Mouse (Mus musculus): ENCODE data around the gene Cttnbp2nl. TPM values are rescaled to one million over a fixed set of nuclear protein-coding genes. Genes with fewer than 3 reads are reported as not detected.

Cttnbp2nl gene
- polyA plus RNA-seq, 1 experiment, result 2.2 TPM

GRCm38 (mm10) chr3:105005561-105006065 is 47.3 kb downstream of the Cttnbp2nl start:
- H3K27me3 ChIP-seq (replicated peaks), result peaks cover 17% of the 10 kb centered on the region
- no peaks in the 10 kb centered on the region for H3K9me3 ChIP-seq
- no peak overlapping the region for H3K4me3 ChIP-seq (replicated peaks)
- no peak for TF ChIP-seq FLI1 (IDR thresholded peaks at IDR 0.05; ENCODE audit: low read length)
- no peak for TF ChIP-seq GATA1 (IDR thresholded peaks at IDR 0.05; ENCODE audit: borderline replicate concordance, low read length)
- no peaks in the 10 kb centered on the region for H3K36me3 ChIP-seq (replicated peaks; ENCODE audit: low read length)
- H3K4me1 ChIP-seq, result peaks cover 7% of the 10 kb centered on the region

GRCm38 (mm10) chr3:105005011-105005410 is 47.9 kb downstream of the Cttnbp2nl start:
- Histone ChIP-seq H3K27me3 (replicated peaks) (peaks cover 17% of the 10 kb centered on the region), H3K4me3 (replicated peaks) (no peak overlapping the region), H3K36me3 (replicated peaks; ENCODE audit: low read length) (no peaks in the 10 kb centered on the region), H3K9me3 (no peaks in the 10 kb centered on the region), H3K4me1 (peaks cover 7% of the 10 kb centered on the region)
- TF ChIP-seq FLI1 (IDR thresholded peaks at IDR 0.05; ENCODE audit: low read length) (no peak), GATA1 (IDR thresholded peaks at IDR 0.05; ENCODE audit: borderline replicate concordance, low read length) (no peak)

GRCm38 (mm10) chr3:105003960-105004463 is 48.9 kb downstream of the Cttnbp2nl start:
- Histone ChIP-seq H3K9me3 (no peaks in the 10 kb centered on the region), H3K4me3 (replicated peaks) (no peak overlapping the region), H3K36me3 (replicated peaks; ENCODE audit: low read length) (no peaks in the 10 kb centered on the region), H3K27me3 (replicated peaks) (peaks cover 26% of the 10 kb centered on the region), H3K4me1 (peaks cover 7% of the 10 kb centered on the region)
- TF ChIP-seq FLI1 (IDR thresholded peaks at IDR 0.05; ENCODE audit: low read length) (no peak), GATA1 (IDR thresholded peaks at IDR 0.05; ENCODE audit: borderline replicate concordance, low read length) (no peak)

- peaks cover 44% of the 10 kb centered on the region for H3K27me3 ChIP-seq (replicated peaks)
- peak overlapping the region; percentile 70 for H3K4me3 ChIP-seq (replicated peaks)
- peaks cover 7% of the 10 kb centered on the region for H3K4me1 ChIP-seq
- no peaks in the 10 kb centered on the region for H3K36me3 ChIP-seq (replicated peaks; ENCODE audit: low read length)
- TF ChIP-seq FLI1 (IDR thresholded peaks at IDR 0.05; ENCODE audit: low read length), result no peak
- TF ChIP-seq GATA1 (IDR thresholded peaks at IDR 0.05; ENCODE audit: borderline replicate concordance, low read length), result no peak
- H3K9me3 ChIP-seq, result no peaks in the 10 kb centered on the region
These were observed 51.6 kb downstream of the Cttnbp2nl start for GRCm38 (mm10) chr3:105001374-105001773.

GRCm38 (mm10) chr3:105000561-105000960 is 52.4 kb downstream of the Cttnbp2nl start:
- H3K27me3 ChIP-seq (replicated peaks), result peaks cover 47% of the 10 kb centered on the region
- no peaks in the 10 kb centered on the region for H3K9me3 ChIP-seq
- TF ChIP-seq GATA1 (IDR thresholded peaks at IDR 0.05; ENCODE audit: borderline replicate concordance, low read length) (no peak), FLI1 (IDR thresholded peaks at IDR 0.05; ENCODE audit: low read length) (no peak)
- H3K36me3 ChIP-seq (replicated peaks; ENCODE audit: low read length), result no peaks in the 10 kb centered on the region
- peaks cover 7% of the 10 kb centered on the region for H3K4me1 ChIP-seq
- H3K4me3 ChIP-seq (replicated peaks), result no peak overlapping the region

- H3K9me3 ChIP-seq, result no peaks in the 10 kb centered on the region
- H3K27me3 ChIP-seq (replicated peaks), result peaks cover 50% of the 10 kb centered on the region
- peaks cover 13% of the 10 kb centered on the region for H3K4me1 ChIP-seq
- H3K4me3 ChIP-seq (replicated peaks), result no peak overlapping the region
- no peak for TF ChIP-seq GATA1 (IDR thresholded peaks at IDR 0.05; ENCODE audit: borderline replicate concordance, low read length)
- no peak for TF ChIP-seq FLI1 (IDR thresholded peaks at IDR 0.05; ENCODE audit: low read length)
- H3K36me3 ChIP-seq (replicated peaks; ENCODE audit: low read length), result no peaks in the 10 kb centered on the region
These were observed 55.4 kb downstream of the Cttnbp2nl start for GRCm38 (mm10) chr3:104997563-104997962.

- peaks cover 10% of the 10 kb centered on the region for H3K4me1 ChIP-seq
- no peaks in the 10 kb centered on the region for H3K9me3 ChIP-seq
- TF ChIP-seq GATA1 (IDR thresholded peaks at IDR 0.05; ENCODE audit: borderline replicate concordance, low read length) (no peak), FLI1 (IDR thresholded peaks at IDR 0.05; ENCODE audit: low read length) (no peak)
- H3K4me3 ChIP-seq (replicated peaks), result no peak overlapping the region
- H3K27me3 ChIP-seq (replicated peaks), result peaks cover 60% of the 10 kb centered on the region
- H3K36me3 ChIP-seq (replicated peaks; ENCODE audit: low read length), result no peaks in the 10 kb centered on the region
These were observed 57.2 kb downstream of the Cttnbp2nl start for GRCm38 (mm10) chr3:104995707-104996106.

- H3K36me3 ChIP-seq (replicated peaks; ENCODE audit: low read length), result no peaks in the 10 kb centered on the region
- H3K27me3 ChIP-seq (replicated peaks), result peaks cover 55% of the 10 kb centered on the region
- TF ChIP-seq GATA1 (IDR thresholded peaks at IDR 0.05; ENCODE audit: borderline replicate concordance, low read length) (no peak), FLI1 (IDR thresholded peaks at IDR 0.05; ENCODE audit: low read length) (no peak)
- no peak overlapping the region for H3K4me3 ChIP-seq (replicated peaks)
- H3K9me3 ChIP-seq, result no peaks in the 10 kb centered on the region
- peaks cover 10% of the 10 kb centered on the region for H3K4me1 ChIP-seq
These were observed 58.5 kb downstream of the Cttnbp2nl start for GRCm38 (mm10) chr3:104994415-104994841.

- Histone ChIP-seq H3K27me3 (replicated peaks) (peaks cover 49% of the 10 kb centered on the region), H3K36me3 (replicated peaks; ENCODE audit: low read length) (no peaks in the 10 kb centered on the region), H3K4me1 (peaks cover 10% of the 10 kb centered on the region), H3K4me3 (replicated peaks) (no peak overlapping the region), H3K9me3 (no peaks in the 10 kb centered on the region)
- TF ChIP-seq GATA1 (IDR thresholded peaks at IDR 0.05; ENCODE audit: borderline replicate concordance, low read length), result no peak
- no peak for TF ChIP-seq FLI1 (IDR thresholded peaks at IDR 0.05; ENCODE audit: low read length)
These were observed 59.1 kb downstream of the Cttnbp2nl start for GRCm38 (mm10) chr3:104993800-104994199.

- peak overlapping the region; percentile 82 for H3K4me3 ChIP-seq (replicated peaks)
- no peaks in the 10 kb centered on the region for H3K9me3 ChIP-seq
- TF ChIP-seq GATA1 (IDR thresholded peaks at IDR 0.05; ENCODE audit: borderline replicate concordance, low read length) (no peak), FLI1 (IDR thresholded peaks at IDR 0.05; ENCODE audit: low read length) (no peak)
These were observed 60.1 kb downstream of the Cttnbp2nl start for GRCm38 (mm10) chr3:104992709-104993388.

More at GRCm38 (mm10) chr3:104992709-104993388, 60.1 kb downstream of the Cttnbp2nl start:
- Histone ChIP-seq H3K36me3 (replicated peaks; ENCODE audit: low read length) (no peaks in the 10 kb centered on the region), H3K27me3 (replicated peaks) (peaks cover 45% of the 10 kb centered on the region), H3K4me1 (peaks cover 10% of the 10 kb centered on the region)
